Mouse (Mus musculus): ENCODE measurements around the gene Cenpc1. TPM values are rescaled to one million over a fixed set of nuclear protein-coding genes. Genes with fewer than 3 reads are reported as not detected.

The Cenpc1 gene
- polyA plus RNA-seq, 1 experiment, result 8.9 TPM

GRCm38 (mm10) chr5:85987516-85987863 is 77.9 kb downstream of the Cenpc1 start:
- TF ChIP-seq CTCF (IDR thresholded peaks at IDR 0.05; ENCODE audit: borderline replicate concordance, control insufficient read depth, extremely low read depth, insufficient read depth, low read length, poor library complexity) (no peak), POLR2A (IDR thresholded peaks at IDR 0.05; ENCODE audit: control insufficient read depth, extremely low read depth, insufficient read depth, low read length, poor library complexity) (no peak)
- 85% methylated on average over 2 of the region's 2 CpGs for WGBS

DNA sequence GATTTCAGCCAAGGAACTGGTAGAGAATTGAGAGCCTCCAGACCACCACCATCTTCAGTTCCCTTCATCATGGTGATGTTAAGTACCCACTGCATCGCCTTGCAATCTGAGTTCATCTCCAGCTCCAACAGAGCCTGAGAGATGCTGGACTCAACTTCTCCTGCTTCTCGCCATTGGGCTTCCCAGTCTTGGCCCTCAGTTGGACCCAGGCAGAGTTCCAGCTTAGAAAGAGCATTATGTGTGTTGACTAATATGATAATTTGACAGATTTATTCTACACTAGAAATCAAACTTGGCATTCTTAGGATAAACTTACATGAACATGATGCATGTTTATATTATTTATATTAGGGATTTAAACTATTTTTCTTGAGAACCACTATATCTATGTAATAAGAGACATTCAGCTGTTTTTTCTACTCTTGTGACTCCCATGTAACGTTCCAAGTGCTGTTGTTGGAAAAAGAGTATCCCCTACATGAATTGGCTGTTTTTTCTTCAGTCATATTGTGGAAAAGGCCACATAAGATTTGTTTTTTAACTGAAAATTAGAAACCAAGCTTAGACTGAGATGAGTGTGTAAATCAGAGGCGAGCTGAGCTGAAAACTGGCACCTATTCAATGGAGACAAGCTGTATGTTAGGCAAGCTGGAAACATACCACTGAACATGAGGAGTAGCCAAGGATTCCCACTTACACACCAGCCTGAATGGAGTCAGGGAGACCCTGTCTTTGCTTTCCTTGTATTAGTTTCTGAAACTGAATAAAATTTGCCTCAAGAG is 78.5 kb downstream of the Cenpc1 start:
- no peaks in the 10 kb centered on the region for H3K27me3 ChIP-seq (ENCODE audit: control insufficient read depth, insufficient read depth, low read length)
- WGBS, result 83% methylated on average over 4 of the region's 4 CpGs

More at GRCm38 (mm10) chr5:85987516-85987863, 77.9 kb downstream of the Cenpc1 start:
- H3K4me3 ChIP-seq (ENCODE audit: control insufficient read depth, insufficient read depth, low read length), result no peak overlapping the region
- H3K4me1 ChIP-seq (replicated peaks; ENCODE audit: control insufficient read depth, insufficient read depth, low read length), result no peaks in the 10 kb centered on the region
- H3K27ac ChIP-seq (ENCODE audit: control insufficient read depth, insufficient read depth, low read length), result no peak overlapping the region
- no peak for DNase-seq
- H3K36me3 ChIP-seq (ENCODE audit: control insufficient read depth, insufficient read depth, low read length), result no peaks in the 10 kb centered on the region
- no peaks in the 10 kb centered on the region for H3K27me3 ChIP-seq (ENCODE audit: control insufficient read depth, insufficient read depth, low read length)

DNA sequence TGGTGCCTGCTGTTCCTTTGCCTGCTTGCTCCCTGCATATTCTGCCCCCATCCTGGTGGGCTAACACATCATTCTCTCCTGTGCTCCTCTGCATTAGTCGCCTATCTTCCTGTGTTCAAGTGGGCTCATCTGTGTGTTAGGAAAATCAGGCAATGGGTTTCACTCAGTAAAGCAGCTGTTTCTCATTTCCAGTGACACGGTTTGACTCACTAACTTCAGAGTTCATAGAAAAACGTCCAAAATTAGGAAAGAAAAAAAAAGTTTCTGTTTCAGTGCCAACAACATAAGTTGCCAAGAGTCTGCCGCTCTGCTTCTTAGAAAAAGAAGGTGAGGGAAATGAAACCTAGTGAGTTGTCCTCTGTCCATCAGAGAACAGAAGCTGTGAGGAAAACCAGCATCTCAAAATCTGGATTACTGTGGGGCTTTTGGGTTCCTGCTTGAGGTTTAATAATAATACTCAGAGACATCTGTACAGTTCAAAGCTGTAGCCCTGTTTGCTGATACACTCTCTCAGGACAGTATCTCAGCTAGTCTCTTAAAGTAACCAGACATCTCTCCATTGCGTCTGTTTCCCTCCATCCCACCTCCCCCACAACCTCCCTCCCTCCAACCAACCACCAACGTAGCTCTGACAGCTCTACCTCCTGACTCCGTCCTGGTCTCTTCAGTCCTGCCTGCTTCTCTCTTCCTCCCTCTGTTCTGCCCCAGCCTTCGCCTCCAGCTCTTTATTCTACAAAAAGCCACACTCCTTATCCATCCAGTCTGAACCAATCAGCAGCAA is 87.5 kb downstream of the Cenpc1 start:
- Histone ChIP-seq H3K27ac (ENCODE audit: control insufficient read depth, insufficient read depth, low read length) (no peak overlapping the region), H3K4me1 (replicated peaks; ENCODE audit: control insufficient read depth, insufficient read depth, low read length) (no peaks in the 10 kb centered on the region), H3K4me3 (ENCODE audit: control insufficient read depth, insufficient read depth, low read length) (no peak overlapping the region), H3K36me3 (ENCODE audit: control insufficient read depth, insufficient read depth, low read length) (no peaks in the 10 kb centered on the region), H3K27me3 (ENCODE audit: control insufficient read depth, insufficient read depth, low read length) (no peaks in the 10 kb centered on the region)
- no peak for DNase-seq
- 72% methylated on average over 8 of the region's 8 CpGs for WGBS
- TF ChIP-seq CTCF (IDR thresholded peaks at IDR 0.05; ENCODE audit: borderline replicate concordance, control insufficient read depth, extremely low read depth, insufficient read depth, low read length, poor library complexity) (no peak), POLR2A (IDR thresholded peaks at IDR 0.05; ENCODE audit: control insufficient read depth, extremely low read depth, insufficient read depth, low read length, poor library complexity) (no peak)

More for the DNA sequence above, 78.5 kb downstream of the Cenpc1 start:
- no peak overlapping the region for H3K27ac ChIP-seq (ENCODE audit: control insufficient read depth, insufficient read depth, low read length)
- H3K4me1 ChIP-seq (replicated peaks; ENCODE audit: control insufficient read depth, insufficient read depth, low read length), result no peaks in the 10 kb centered on the region
- TF ChIP-seq POLR2A (IDR thresholded peaks at IDR 0.05; ENCODE audit: control insufficient read depth, extremely low read depth, insufficient read depth, low read length, poor library complexity), result no peak
- TF ChIP-seq CTCF (IDR thresholded peaks at IDR 0.05; ENCODE audit: borderline replicate concordance, control insufficient read depth, extremely low read depth, insufficient read depth, low read length, poor library complexity), result no peak
- DNase-seq, result no peak
- no peak overlapping the region for H3K4me3 ChIP-seq (ENCODE audit: control insufficient read depth, insufficient read depth, low read length)
- H3K36me3 ChIP-seq (ENCODE audit: control insufficient read depth, insufficient read depth, low read length), result no peaks in the 10 kb centered on the region

DNA sequence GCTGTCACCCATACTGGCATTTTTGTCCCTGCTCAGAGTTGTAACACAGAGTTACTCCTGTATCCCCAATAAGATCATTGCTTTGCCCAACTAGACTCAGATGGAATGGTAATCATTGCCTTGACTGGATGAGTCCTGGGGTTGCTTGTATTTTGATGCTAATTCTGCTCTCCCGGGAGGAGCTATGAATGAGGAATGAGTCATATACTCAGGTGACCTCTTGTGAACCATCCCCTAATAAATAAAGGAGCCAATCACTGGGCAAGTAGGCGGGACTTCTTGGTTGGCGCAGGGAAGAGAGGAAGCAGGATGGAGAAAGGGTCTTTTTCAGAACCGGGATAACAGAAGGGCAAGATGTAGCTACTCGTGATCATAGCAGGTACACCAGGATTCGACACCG is 102.6 kb downstream of the Cenpc1 start:
- no peaks in the 10 kb centered on the region for H3K27me3 ChIP-seq (ENCODE audit: control insufficient read depth, insufficient read depth, low read length)
- H3K4me1 ChIP-seq (replicated peaks; ENCODE audit: control insufficient read depth, insufficient read depth, low read length), result no peaks in the 10 kb centered on the region
- no peak overlapping the region for H3K27ac ChIP-seq (ENCODE audit: control insufficient read depth, insufficient read depth, low read length)
- 92% methylated on average over 7 of the region's 7 CpGs for WGBS
- H3K36me3 ChIP-seq (ENCODE audit: control insufficient read depth, insufficient read depth, low read length), result no peaks in the 10 kb centered on the region
- DNase-seq, result no peak
- no peak for TF ChIP-seq CTCF (IDR thresholded peaks at IDR 0.05; ENCODE audit: borderline replicate concordance, control insufficient read depth, extremely low read depth, insufficient read depth, low read length, poor library complexity)
- no peak for TF ChIP-seq POLR2A (IDR thresholded peaks at IDR 0.05; ENCODE audit: control insufficient read depth, extremely low read depth, insufficient read depth, low read length, poor library complexity)
- H3K4me3 ChIP-seq (ENCODE audit: control insufficient read depth, insufficient read depth, low read length), result no peak overlapping the region

Other genes with a start within 250 kb of the Cenpc1 start
- 14.0 and 15.5 TPM in 2 replicates for gene Stap1, start 6.2 kb upstream of the Cenpc1 start, polyA plus RNA-seq (2012; rRNA removed)
- 2.3 and 3.0 TPM in 2 replicates for gene Uba6, start 107.2 kb upstream of the Cenpc1 start, polyA plus RNA-seq (2012; rRNA removed)
- not detected in 2 replicates for gene Gnrhr, start 132.3 kb upstream of the Cenpc1 start, polyA plus RNA-seq (2012; rRNA removed)
- gene Tmprss11c, start 223.7 kb upstream of the Cenpc1 start, polyA plus RNA-seq (2012; rRNA removed), result not detected in 2 replicates

Data from thymus, adult 2 months (tissue).